Mouse (Mus musculus) limb, embryonic 14.5 days (tissue): ENCODE data around the gene Sorcs2. TPM values are rescaled to one million over a fixed set of nuclear protein-coding genes. Genes with fewer than 3 reads are reported as not detected.

Source experiments
- ATAC-seq: fragments of 200-750 bp; cut with Nextera tagmentation; 2 replicates; pipeline ENCODE4 v1.8.0; 2017; ENCODE audit warnings: low read depth, moderate number of reproducible peaks, moderate TSS enrichment; ENCODE audit not compliant: low FRiP score
- DNase-seq: peaks from one replicate; pipeline ENCODE4 v3.0.0-alpha.2; 2015; ENCODE audit warnings: low spot score
- H3K27ac ChIP-seq: fragments of 300-500 bp; sonication (generic); replicated peaks from 2 replicates; pipeline ENCODE4 v1.5.1; 2014; ENCODE audit warnings: low read depth, mild to moderate bottlenecking, low read length, moderate library complexity, mixed read lengths
- H3K27me3 ChIP-seq: fragments of 300-500 bp; sonication (generic); 2 replicates; pipeline ENCODE4 v1.6.1; 2014; ENCODE audit warnings: low read length, mixed read lengths; ENCODE audit not compliant: control insufficient read depth, insufficient read depth
- H3K36me3 ChIP-seq: fragments of 300-500 bp; sonication (generic); 2 replicates; pipeline ENCODE4 v1.6.1; 2014; ENCODE audit warnings: mild to moderate bottlenecking, low read length, moderate library complexity, mixed read lengths; ENCODE audit not compliant: control insufficient read depth, insufficient read depth
- H3K4me1 ChIP-seq: fragments of 300-500 bp; sonication (generic); 2 replicates; pipeline ENCODE4 v1.6.1; 2014; ENCODE audit warnings: antibody characterized with exemption, low read length, mixed read lengths; ENCODE audit not compliant: control insufficient read depth, insufficient read depth
- H3K4me2 ChIP-seq: fragments of 300-500 bp; sonication (generic); replicated peaks from 2 replicates; pipeline ENCODE4 v1.6.1; 2014; ENCODE audit warnings: low read depth, mild to moderate bottlenecking, low read length, moderate library complexity; ENCODE audit not compliant: severe bottlenecking
- H3K4me3 ChIP-seq: fragments of 300-500 bp; sonication (generic); replicated peaks from 2 replicates; pipeline ENCODE4 v1.5.1; 2014; ENCODE audit warnings: low read length
- H3K9ac ChIP-seq: fragments of 300-500 bp; sonication (generic); 2 replicates; pipeline ENCODE4 v1.6.1; 2014; ENCODE audit warnings: mild to moderate bottlenecking, low read depth, low read length, moderate library complexity; ENCODE audit not compliant: severe bottlenecking
- H3K9me3 ChIP-seq: fragments of 300-500 bp; sonication (generic); 2 replicates; pipeline ENCODE4 v1.6.1; 2016; ENCODE audit warnings: low read length; ENCODE audit not compliant: control insufficient read depth
- POLR2A ChIP-seq: fragments of 200-500 bp; IDR thresholded peaks from 2 replicates; pipeline ENCODE4 v1.8.0; 2012; ENCODE audit warnings: inconsistent platforms, mild to moderate bottlenecking, moderate library complexity, borderline replicate concordance; ENCODE audit not compliant: insufficient read depth, insufficient read length; ENCODE audit errors: extremely low read depth
- WGBS: fragments of 180-500 bp; shearing (Covaris S2); extraction: QIAGEN DNeasy Blood & Tissue Kit; methylation state at CpG from one replicate; pipeline ENCODE4 v1.1.7; 2014; 5-methylcytosine and 5-hydroxymethylcytosine counted together
- polyA plus RNA-seq, 2 experiments: library from polyadenylated mRNA; depleted of rRNA in 1 of 2; stranded (reverse) in 1 of 2; unstranded in 1 of 2; fragments of >200 nt; fragmentation: Nextera tagmentation in 1 of 2; extraction: Ambion mirVana in 1 of 2; gene quantifications; 2 replicates each; pipeline versions ENCODE4 v1.2.1 to v1.2.3; 2012 to 2014

The Sorcs2 gene
- polyA plus RNA-seq, 2 experiments = 25.4 to 34.4 TPM

DNA sequence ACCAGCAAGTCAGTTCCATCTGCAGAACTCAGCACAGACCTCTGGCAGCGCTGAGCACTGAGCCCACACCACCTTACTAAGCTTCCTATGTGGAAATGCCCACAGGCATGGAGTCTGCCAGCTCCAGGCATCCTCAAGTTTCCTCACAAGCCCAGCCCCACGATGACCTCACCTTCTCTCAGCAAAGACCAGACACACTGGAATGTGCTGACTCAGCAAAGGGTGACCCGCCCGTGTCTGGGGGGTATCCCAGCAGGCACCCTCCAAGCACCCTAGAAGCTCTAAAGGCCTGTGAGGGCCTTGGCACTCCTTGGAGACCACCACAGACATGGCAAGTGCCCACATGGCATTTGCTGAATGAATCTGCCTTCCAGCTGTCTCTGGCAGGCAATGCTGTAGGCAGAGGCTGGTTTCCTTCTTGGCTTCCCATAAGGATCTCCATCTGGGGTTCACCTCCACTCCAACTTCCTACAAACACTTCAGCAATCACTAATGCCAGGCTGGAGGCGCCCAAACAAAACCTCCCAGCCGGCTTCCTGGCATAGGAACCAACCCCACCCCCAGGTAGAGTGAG lies 17.9 kb downstream of the Sorcs2 start:
- Histone ChIP-seq H3K9me3 (no peaks in the 10 kb centered on the region), H3K27me3 (no peaks in the 10 kb centered on the region), H3K36me3 (no peaks in the 10 kb centered on the region), H3K9ac (no peak overlapping the region), H3K4me1 (peaks cover 60% of the 10 kb centered on the region), H3K27ac (no peak overlapping the region; the same call in 1 of the 2 replicates), H3K4me3 (no peak overlapping the region), H3K4me2 (no peak overlapping the region)
- DNase-seq (no peak), ATAC-seq (no peak)
- 71% methylated on average over 6 of the region's 6 CpGs for WGBS
- no peak for TF ChIP-seq POLR2A

DNA sequence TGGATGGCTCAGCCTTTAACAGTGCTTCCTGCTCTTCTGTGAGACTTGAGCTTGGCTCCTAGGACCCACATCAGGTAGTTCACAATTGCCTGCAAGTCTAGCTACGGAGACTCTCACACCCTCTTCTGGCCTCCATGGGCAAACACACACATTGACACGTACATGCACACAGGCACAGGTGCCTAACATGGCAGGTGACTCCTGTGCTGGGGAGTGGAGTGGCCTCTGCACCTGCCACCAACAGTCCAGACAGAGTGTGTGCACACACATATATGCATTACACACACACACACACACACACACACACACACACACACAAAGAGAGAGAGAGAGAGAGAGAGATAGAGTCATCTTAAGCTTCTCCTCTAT lies 19.6 kb downstream of the Sorcs2 start:
- Histone ChIP-seq H3K27ac (no peak overlapping the region), H3K9me3 (no peaks in the 10 kb centered on the region), H3K4me2 (no peak overlapping the region), H3K4me3 (no peak overlapping the region), H3K36me3 (no peaks in the 10 kb centered on the region), H3K27me3 (no peaks in the 10 kb centered on the region), H3K9ac (no peak overlapping the region), H3K4me1 (peaks cover 67% of the 10 kb centered on the region)
- WGBS = 87% methylated on average over 2 of the region's 2 CpGs
- no peak for TF ChIP-seq POLR2A
- ATAC-seq (no peak), DNase-seq (no peak)

DNA sequence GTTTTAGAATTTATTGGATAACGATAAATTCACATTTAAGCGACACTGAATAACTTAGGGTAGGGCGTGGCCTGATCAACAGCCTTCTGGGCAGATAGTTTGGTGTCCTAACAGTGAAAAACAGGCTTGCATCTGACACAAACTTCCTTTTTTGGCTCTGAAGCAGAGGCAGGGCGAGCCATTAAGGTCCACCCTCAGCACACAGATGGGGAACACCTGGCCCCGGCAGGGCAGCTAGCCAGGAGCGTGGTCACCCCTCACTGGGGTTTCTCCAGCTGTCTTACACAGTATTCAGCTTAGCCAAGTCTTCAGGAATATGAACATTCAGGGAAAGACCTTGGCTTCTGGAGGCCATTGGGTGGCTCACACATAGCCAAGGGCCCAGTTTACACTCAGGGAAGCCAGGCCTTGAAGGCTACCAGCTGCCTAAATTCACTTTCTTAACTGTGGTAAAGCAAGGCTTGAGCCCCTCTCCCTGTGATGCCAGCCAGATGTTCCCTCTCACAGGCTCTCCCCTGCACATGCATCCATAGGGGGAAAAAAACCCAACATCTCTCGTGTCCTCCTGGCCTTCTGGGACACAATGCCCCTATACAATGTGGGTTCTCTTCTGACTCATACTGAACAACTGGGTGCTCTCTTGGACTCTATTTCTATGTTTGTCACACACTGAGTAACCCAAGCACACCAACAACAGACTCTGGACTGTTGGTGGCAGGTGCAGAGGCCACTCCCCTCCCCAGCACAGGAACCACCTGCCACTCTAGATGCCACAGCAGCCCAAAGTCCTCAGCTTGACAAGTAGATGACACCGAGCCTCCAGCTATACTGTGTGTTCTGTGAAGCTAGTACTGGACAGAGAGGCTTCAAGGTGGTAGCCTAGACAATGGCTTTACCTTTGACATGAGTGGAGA lies 20.2 kb downstream of the Sorcs2 start:
- no peak overlapping the region for H3K4me2 ChIP-seq
- H3K27ac ChIP-seq = peak overlapping the region; percentile 68
- no peaks in the 10 kb centered on the region for H3K36me3 ChIP-seq
- no peak overlapping the region for H3K4me3 ChIP-seq
- no peak for TF ChIP-seq POLR2A
- WGBS = 29% methylated on average over 8 of the region's 8 CpGs
- no peaks in the 10 kb centered on the region for H3K9me3 ChIP-seq
- peak; percentile 86 for DNase-seq
- peak; percentile 66 for ATAC-seq
- peaks cover 68% of the 10 kb centered on the region for H3K4me1 ChIP-seq
- H3K27me3 ChIP-seq = no peaks in the 10 kb centered on the region
- no peak overlapping the region for H3K9ac ChIP-seq

DNA sequence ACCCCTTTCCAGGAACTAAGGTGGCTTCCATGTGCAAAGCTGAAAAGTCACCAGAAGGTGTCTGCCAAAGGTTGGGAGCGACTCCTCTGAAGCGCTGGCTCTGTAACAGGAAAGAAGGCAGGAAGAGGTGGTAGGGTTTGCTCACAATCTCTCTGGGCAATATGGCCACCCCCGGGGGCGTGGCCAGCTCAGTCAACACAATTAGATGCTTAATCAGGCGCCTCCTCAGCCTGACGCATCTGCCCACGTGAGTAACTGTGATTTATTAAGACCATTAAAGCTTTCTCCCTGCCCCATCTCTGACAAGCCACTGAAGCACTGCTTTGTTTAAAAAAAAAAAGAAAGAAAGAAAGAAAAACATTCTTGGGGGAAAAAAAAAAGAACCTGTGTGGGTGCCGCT lies 22.1 kb downstream of the Sorcs2 start:
- ATAC-seq = no peak
- 49% methylated on average over 8 of the region's 8 CpGs for WGBS
- H3K4me3 ChIP-seq = no peak overlapping the region
- H3K27ac ChIP-seq = no peak overlapping the region
- no peaks in the 10 kb centered on the region for H3K9me3 ChIP-seq
- H3K4me2 ChIP-seq = no peak overlapping the region
- no peak for TF ChIP-seq POLR2A
- H3K4me1 ChIP-seq = peaks cover 78% of the 10 kb centered on the region
- H3K36me3 ChIP-seq = no peaks in the 10 kb centered on the region
- no peak for DNase-seq
- H3K9ac ChIP-seq = no peak overlapping the region
- H3K27me3 ChIP-seq = no peaks in the 10 kb centered on the region

DNA sequence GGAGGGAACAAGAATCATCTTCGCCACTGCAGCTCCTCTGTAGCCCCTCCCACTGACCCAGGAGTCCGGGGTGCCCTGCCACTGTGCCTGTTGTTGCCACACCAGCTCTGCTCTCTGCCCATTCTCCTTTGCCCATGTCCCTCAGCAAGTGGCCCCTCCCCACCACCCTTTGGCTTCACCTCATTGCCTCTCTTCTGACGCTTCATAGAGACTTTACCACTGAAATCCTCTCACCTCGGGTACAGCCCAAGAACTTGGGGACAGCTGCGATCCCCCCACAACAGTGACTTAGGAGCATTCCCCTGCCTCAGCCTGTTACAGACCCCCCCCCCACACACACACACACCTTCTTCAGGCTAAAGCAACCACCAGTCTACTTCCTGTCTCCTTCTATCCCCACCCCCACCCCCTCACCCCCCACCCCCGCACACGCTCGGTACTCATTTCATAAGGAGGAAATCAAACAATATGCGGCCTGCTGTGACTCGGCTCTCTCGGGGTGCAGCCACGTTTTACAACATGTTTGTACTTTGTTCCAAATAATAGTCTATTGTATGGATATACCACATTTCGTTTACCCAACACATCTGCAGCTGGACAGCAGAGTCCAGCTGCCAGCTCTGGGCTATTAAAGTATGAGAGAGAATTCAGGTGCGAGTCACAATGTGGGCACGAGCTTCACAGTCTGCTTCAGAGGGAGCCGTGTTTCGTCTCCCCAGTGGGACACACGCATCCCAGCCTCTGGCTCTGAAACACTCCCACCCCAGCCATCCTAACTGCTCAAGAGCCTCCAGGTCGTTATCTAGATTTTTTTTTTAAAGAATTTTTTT lies 23.5 kb downstream of the Sorcs2 start:
- Histone ChIP-seq H3K27me3 (no peaks in the 10 kb centered on the region), H3K9me3 (no peaks in the 10 kb centered on the region), H3K4me3 (no peak overlapping the region), H3K36me3 (no peaks in the 10 kb centered on the region), H3K4me1 (peaks cover 74% of the 10 kb centered on the region), H3K4me2 (peak overlapping the region; percentile 18; the same call in 1 of the 2 replicates), H3K27ac (peak overlapping the region; percentile 71), H3K9ac (no peak overlapping the region)
- no peak for DNase-seq
- no peak for TF ChIP-seq POLR2A
- WGBS = 15% methylated on average over 18 of the region's 19 CpGs
- no peak for ATAC-seq
